Mouse (Mus musculus) cerebellum, postnatal 10 days (tissue): ENCODE results near the gene Lmo1.
"Not testable (repeated sequence)": the region's sequence is repeated elsewhere in the genome, so short reads cannot be mapped to it uniquely, and the experiment has no call there.

Experiments
- DNase-seq, 2 experiments: peaks; one replicate each; pipeline ENCODE4 v3.0.0; 2021; ENCODE audit warnings: mixed read lengths in 2 of 2

The Lmo1 gene

DNA sequence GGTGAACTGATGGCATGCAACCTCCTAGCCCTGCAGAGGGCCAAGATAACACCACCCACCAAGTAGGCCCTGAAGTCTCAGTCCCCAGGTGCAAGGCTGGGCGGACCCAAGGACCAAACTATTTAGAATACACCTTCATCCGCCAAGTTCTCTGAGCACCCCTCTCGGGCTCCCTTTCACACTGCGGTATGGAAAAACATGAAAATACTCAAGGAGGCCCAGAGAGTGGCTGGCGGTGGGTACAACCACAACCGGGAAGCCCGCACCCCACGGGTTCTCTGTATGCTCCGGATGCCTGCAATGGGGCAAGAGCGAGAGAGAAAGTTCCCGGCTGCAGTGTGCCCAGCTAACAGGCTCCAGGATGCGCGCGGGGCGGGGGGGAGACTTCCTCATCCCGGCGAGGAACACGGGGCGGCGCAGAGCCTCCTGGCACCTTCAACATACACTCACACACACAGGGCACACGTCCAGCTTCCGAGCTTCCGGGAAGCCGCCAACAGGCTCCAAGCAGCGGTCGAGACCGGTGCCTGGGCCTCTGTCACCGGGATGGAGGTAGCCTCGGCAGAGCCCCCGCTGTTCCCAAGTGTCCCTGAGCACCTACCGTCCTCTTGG lies 564 bp downstream of the Lmo1 start:
- peak; percentile 87 for DNase-seq

DNA sequence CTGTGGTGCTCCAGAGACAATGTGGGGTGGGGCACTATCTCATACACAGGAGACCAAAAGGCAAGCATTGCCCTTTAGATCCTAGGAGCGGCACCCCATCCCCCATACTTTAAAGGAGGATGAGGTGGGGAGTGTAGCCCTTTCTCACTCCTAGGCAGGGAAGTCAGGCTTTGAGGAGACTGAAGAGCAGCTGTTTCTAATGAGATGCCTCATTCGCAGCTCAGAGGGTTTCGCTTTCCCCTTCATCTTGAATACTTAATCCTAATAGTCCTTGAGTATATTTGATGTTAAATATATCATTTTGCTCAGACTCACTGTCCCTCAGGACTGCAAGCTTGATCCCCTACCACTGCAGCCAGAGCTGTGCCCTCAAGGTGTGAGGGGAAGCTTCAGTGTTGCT lies 3.1 kb downstream of the Lmo1 start:
- no peak for DNase-seq

DNA sequence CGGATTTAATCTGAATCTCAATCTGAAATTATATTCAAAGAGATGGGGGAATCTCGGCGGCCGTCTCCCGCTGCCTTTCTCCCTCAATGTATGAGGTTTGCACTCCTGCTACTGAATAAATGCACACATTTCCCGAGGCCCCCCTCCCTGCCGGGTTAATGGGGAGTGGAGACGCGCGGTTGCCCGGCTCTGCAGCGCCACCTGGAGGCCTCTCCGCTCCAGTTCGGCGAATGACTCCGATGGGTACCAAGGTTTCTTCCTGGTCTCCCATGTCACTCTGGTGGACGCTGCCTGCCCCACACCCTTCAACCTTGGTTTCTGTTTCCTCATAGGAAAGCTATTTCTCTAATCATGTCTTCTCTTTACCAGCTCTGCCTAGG lies 4.6 kb downstream of the Lmo1 start:
- peak; percentile 98 to 99 for DNase-seq

DNA sequence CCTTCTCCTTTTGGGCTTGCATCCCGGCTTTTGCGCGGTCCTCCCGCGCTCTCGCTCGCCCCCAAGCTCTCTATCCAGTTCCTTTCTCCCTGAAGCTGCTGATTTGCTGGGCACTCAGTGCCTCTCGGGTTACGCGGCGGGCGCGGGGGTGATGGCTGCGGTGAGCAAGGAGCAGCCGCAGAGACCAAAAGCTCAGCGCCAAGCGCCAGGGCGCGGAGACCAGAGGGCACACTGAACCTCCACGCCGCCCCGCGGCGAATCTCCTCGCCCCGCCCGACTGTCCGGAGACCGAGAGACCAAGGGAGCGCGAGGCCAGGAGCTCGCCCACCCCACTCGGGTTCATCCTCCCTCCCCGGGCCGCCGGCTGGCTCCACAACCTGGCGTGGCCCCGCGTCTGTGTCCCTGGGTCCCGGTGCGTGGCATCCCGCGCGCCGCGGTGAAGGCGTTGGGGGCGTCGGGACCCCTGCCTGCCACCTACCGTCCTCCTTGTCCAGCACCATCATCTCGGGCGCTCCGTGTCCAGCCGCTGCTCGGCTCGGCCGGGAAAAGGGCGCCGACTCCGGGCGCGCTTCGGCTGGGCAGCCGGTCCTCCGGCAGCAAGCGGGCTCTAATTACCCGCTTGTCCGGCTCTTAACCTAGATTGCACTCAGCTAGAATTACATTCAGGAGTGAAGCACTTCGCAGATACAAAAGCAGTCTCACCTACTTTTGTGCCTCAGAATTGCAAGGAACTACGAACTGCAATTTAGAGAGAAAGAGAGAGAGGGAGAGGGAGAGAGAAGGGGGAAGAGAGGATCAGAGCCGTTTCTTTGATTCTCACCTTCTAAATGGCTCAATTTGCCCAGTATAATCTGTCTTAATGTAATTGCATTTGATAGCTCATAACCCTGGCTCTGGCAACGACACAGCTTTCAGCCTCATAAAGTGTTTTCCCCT lies 5.2 kb downstream of the Lmo1 start:
- DNase-seq, result peak; percentile 81 to 82

DNA sequence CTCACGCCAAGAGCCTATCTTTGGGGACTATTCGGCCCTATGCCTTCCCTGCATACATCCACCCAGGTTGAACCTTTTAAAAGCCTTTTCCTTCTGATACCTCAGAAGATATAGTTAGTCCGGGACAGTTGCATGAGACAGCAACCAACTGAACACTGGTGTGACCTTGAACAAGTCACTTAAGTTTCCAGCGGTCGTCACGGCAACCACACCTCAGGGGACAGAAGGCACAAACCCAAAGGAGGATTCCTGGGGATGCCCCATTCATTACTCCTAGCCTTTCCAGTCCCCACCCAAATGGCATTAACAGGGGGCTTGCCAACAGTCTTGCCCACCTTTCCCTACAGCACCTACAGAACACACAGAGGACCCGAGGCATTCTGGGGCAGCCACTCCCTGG lies 6.3 kb downstream of the Lmo1 start:
- no peak for DNase-seq

DNA sequence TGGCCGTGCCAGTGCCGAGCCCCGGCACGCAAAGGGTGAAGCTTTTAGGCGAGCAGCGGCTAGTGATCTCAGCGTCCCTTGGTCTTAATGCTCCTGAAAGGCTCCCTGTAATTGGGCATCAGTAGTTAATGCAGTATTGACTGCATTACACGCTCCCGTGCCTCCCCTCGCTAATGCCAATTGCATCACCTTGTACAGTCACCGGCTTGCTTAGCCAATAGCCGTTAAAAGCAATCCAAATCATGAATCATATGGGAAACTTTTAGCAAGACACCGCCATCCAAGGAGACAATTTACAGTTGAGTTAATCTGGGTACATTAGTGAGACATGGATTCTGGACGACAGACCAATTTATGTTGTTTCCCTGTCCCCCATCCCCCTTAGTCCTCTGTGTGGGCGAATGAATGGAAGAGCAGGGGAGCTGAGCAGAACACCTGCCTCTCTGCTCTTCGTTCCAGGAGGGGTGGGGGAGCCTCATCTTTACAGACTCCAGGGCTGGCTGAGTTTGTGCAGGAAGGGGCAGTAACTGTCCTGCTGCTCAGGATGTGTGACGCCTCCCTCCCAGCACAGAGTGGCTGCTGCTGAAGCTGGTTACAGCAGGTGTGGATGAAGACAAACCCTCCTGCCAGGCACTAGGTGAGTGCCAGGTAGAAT lies 8.9 kb downstream of the Lmo1 start:
- DNase-seq, result peak; percentile 36 to 45

DNA sequence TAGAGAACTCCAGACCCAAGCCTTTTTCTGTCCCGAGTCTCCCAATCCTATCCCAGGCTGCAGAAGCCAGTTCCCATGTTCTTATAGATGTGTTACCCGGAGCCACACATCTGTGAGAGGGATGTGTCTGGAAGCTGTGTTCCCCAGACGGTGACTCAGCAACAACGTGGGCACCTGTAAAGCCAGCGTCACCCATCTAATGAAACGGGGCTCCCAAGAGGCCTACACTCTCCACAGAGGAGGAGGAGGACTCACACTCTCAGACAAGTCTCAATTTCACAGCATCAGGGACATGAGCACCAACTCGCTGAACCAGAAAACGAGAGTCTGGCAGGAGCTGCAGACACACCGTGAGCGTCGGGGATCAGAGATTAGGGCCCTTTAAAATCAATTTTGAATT lies 20.7 kb downstream of the Lmo1 start:
- no peak for DNase-seq

DNA sequence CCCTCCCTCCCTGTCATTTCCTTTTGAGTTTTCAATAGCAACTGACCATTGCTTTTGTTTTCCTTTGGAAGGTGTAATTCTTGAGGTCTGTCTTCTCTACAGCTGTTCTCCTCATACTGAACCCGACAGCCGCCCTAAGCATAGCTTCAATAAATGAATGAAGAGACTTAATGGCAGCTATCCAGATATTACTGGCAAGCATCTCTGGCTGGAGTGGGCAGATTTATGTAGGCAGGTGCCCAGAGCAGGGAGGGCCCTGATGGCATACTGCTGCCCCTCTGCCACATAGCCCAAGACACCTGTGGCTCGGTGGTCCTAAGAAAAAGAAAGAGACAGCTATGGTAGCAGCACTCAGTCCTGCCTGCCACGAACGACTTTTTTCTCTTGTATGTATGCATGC lies 21.5 kb downstream of the Lmo1 start:
- DNase-seq, result peak; percentile 57 to 68

DNA sequence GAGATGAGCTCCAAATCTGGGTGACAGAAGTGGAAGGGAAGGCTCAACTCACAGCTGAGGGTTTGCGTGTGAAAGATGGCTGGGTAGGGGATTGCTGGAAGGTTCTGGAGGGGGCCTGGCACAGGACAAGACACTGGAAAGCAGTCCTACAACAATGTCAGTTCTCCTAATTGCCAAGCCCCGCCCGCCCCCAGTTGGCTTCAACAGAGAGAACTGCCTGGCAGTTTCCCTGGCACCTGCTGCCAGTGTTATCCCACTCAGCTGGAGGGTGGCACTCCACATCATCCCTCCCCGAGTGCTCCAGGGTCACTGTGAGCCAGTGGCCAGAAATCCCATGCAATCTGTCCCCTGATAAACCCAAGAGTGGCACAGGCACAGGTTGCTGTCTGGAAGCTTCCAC lies 23.9 kb downstream of the Lmo1 start:
- peak; percentile 73 to 89 for DNase-seq

DNA sequence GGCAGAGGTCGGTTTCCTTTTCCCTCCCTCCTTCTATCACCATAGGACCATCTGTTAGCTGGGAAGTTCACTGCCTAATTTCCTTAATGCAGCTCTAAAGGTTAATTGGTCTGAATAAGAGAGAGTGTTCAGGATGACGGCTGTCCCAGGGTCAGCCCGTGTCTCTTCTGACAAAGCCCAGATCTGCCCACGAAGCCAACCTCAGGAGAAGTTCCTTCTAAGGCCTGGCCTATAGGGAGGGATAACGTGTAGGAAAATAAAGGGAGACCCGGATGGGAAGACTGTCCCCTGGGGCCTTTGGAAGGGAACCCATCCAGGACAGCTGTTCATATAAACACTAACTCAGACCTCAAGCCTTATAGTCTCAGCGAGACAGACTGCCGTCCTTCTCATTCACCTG lies 29.8 kb downstream of the Lmo1 start:
- DNase-seq, result no peak

DNA sequence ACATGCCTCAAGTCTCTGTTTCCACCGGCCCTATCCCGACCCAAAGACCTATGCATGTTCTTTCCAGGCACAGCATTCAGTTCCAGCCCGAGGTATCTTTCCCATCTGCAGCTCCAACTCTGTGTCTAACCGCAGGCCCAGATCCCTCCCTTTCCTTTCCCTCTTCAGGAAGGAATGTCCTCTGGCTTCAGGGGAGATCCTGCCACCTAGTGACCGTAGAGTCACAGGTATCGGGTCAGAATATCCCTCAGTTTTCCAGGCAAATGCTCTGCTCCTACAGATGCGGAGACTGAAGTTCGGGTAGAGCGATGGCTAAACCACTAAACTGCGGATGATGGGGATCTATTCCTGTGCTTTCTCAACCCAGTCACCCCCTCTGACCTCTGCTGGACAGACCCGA lies 30.3 kb downstream of the Lmo1 start:
- no peak for DNase-seq

DNA sequence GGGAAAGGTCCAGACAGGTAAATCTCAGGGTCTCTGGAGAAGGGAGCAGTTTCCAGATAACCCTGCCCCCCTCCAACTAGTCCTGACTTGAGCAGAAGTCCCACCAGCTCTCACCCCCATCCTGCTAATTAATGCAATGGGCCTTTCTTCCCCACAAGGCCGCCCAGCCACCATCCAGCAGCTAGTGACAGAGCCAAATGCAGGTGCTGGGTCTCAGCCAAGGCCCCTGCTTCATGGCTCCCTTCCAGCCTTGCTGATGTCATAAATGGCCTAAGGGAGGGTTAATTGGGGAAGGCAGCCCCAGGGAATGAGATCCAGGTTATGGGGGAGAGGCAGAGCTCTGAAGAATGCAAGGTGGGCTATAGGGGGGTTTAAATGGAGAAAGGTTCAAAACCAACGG lies 32.4 kb downstream of the Lmo1 start:
- DNase-seq, result peak; percentile 70 to 75

DNA sequence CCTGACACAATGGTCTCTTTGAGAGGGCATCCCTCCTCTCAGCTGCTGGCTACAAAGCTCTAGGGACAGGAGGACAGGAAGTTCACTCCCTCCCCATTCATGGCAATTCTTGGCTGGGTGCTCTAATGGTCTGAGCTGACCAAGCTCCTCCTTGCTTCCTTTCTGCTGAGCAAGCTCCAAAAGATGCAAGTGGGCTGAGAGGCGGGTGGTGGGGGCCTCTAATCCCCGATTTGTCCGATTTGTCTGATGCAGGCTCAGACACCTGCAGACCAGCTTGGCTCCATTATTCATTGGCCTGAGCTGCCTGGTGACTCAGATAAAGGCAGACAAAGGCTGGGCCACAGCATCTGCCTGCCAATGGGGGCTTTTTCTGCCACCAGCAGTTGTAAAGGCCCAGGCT lies 33.3 kb downstream of the Lmo1 start:
- no peak for DNase-seq

DNA sequence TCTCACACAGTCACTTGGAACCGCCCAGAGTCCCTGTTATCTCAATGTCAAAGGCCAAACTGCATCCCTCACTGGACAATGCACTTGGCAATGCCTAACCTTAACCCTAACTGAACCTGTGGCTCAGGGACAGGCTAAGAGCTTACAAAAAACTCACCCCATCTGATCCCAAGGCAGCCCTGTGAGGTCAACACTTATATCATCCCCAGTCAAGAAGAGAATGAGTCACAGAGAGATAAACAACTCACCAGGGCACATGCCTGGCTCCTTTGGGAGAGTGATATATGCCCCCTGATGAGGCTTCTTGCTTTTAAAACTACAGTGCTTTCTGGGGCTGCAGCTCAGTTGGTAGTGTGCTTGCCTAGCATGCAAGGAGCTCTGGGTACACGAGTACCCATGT lies 34.0 kb downstream of the Lmo1 start:
- no peak for DNase-seq

DNA sequence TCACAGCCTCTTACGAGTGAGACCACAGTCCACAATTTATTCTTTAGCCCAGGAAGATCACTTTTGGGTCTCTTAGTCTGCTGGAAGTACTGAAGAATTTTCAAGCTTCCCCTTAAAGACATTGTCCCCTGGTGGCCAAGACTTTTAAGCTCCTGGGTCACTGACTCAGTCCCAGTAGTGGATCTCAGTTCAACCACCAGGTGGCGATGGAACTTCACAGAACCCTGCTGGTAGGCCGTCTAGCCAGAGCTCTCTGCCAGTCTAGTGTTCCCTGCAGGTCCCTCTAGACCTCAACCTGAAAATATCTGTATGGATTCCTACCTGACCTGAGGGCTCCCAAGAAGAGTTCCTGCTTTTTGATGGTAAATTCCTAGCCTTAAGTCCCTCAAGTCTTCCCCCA lies 35.6 kb downstream of the Lmo1 start:
- DNase-seq, result peak; percentile 94 to 95

DNA sequence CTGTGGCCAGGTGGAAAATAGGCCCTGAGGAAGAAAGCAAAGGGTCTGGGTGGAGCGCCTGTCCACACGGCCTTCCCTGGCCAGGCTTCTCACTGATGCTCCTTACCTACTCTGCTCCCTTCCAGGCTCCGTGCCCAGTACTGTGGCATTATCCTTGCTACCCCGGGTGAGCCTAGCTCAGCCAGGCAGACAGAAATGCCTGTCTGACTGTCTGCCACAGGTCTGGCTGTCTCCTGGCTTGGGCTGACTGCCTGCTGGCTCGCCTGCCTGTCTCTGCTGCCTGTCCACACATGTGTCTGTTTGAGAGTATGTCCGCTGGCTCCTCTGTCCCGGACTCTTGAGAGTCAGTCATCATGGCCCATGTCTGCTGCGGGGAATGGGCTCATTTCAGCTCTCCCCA lies 37.6 kb downstream of the Lmo1 start:
- DNase-seq, result peak; percentile 75 to 92

DNA sequence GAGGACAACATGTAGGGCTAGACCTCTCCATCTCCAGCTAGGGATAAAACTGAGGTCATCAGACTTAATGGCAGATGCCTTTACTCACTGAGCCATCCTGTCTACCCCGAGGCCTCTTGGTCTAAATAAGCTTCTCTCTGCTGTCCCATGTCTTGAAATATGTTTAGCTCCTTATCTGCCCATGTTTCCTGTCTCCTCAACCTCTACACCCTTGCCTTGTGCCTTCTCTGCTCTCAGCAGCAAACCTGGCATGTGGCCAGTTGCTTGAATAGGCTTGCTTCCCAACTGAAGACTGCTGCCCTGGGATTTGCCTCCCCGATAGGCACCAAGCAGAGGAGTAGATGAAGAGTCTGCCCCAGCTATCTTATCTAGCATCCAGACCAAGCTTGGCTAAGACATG lies 43.4 kb downstream of the Lmo1 start:
- DNase-seq, result peak in 1 of 2 experiments; percentile 53

DNA sequence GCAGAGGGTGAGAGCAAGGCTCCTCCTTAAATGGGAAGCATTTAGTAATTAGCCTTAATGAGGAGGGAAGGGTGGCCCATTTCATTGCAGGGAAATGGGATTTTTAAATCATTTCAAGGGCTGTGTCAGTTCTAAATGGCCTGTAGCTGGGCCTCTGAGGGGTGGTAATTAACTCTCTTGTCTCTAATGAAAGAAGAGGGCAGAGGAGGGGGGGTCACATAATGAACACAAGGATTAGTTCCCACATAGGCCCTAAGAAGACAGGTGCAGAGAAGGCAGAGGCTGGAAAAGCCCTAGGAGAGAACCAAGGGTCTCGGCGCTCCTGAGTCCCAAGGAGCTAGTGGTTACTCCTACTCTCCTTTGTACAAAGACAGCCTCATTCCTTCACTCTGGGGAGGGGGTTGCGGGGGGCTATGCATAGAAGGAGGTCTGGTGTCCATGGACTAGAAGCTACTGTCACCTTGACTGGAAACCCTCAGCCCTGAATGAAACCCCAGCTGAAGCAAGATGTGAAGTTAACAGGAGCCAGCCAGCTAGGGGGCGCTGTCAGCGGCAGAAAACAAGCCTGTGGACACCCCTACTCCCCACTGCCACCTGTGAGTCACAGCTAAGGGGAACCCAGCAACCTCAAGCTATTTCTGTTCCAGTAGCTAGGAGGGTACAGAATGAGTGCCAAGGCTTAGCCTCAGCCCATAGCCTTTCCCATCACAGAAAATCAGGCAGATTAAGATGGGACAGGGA lies 44.9 kb downstream of the Lmo1 start:
- no peak for DNase-seq

DNA sequence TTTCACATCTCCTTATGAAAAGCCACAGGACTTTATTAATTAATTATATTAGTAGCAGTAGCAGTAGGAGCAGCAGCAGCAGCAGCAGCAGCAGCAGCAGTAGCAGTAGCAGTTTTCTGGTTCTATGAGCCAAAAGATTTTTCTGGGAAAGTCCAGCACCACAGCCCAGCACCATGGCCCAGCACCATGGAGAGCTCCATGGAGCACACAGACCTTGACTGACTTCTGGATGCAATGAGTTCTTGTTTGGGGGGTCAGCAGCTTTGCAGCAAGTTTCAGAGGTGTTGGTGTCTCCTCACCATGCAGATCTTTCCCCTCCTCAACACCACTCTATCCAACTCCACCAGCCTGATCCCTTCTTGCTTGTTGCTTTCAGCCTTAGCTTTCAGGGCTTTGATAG lies 45.6 kb downstream of the Lmo1 start:
- no peak for DNase-seq

DNA sequence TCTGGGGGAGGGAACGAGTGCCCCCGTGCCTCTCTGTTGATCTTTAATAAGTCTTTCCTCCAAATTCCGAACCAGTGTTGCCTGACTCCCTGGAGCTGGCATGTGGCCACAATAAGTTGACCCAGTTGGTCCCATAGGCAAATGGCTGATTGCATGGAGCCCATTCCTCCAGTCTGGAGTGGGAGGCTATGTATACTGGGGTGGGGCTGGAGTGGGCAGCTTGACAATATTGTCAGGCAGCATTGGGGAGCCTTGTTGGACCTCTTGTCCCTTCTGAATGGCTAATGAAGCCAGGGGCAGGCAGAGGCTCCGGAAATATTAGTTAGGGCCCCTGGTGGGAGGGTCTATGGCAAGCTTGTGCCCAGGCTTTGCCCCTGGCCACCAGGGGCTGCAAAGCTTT lies 59.1 kb downstream of the Lmo1 start:
- DNase-seq, result peak in 1 of 2 experiments; percentile 22

DNA sequence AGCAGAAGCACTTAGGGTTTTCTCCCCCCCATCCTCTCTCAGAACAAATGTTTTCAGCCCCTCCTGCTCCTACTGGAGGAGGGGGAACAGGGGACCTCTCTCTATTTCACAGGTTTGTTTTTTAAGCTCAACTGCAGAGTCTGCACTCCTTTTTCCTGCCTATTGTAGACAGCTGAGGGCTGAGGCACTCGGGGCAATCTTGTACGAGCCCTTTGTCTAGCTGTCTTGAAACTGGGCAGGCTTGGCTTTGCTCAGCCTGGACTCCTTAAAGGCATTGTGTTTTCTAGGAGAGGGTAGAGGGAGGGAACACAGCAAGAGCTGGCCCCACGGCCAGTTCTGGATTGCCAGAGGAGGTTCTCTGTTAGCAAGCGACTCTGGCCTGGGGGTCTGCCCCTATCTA lies 59.5 kb downstream of the Lmo1 start:
- not testable (repeated sequence) for DNase-seq

DNA sequence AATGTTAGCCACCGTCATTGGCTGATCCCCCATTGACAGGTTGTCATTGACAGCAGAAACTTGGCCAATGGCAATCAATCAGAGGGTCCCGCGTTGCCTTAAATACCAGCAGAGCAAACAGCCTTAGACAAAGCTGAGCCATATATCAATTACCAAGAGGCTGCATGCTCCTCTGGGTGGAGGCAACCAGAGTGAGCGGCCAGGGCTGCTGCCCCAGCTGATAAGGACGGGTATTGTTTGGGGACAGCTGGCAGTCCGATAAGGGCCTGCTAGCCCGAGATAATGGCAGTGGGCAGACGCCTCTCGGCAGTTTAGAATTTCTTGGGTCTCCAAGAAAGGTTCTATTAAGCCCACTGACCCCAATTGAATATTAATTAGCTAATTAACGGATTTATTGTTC lies 60.1 kb downstream of the Lmo1 start:
- DNase-seq, result no peak

DNA sequence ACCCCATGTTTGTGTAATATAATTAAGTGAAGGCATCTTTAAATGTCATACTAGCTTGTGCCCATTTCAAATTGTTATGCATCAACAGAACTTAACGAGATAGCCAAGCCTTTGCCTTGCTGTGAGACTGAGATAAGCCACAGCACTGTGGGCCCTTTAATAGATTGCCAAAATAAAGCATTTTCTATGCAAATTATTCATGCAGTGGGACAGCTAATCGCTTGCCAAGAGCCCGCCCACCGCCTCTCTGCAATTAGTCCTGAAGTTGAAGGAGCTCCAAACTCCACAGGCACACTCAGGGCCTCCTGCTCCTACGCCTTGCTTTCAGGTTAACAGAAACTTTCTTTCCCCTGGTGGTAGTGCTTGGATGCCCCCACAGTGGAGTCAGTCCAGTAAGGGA lies 64.0 kb downstream of the Lmo1 start:
- peak; percentile 55 to 77 for DNase-seq
